Mouse (Mus musculus): ENCODE data around the gene Gm21732. TPM values are rescaled to one million over a fixed set of nuclear protein-coding genes. Genes with fewer than 3 reads are reported as not detected.
"Not testable (repeated sequence)": the region's sequence is repeated elsewhere in the genome, so short reads cannot be mapped to it uniquely, and the experiment has no call there.

The Gm21732 gene
- polyA plus RNA-seq (2015; fragmentation: Nextera tagmentation; extraction: Ambion mirVana): not detected in 2 replicates

- not testable (repeated sequence) for H3K4me1 ChIP-seq; H3K27me3 ChIP-seq; H3K36me3 ChIP-seq; H3K9me3 ChIP-seq; H3K27ac ChIP-seq; H3K4me3 ChIP-seq; H3K4me2 ChIP-seq; H3K9ac ChIP-seq; ATAC-seq (ENCODE audit: borderline replicate concordance, extremely low read depth, low FRiP score, low TSS enrichment)
- WGBS: no CpG with 5 or more reads among the region's 2 CpGs
Observed at GRCm38 (mm10) chrY:38575591-38575990, at the start of gene Gm21732. Gm21732 (minus strand) TSS chrY:38575691.

Other genes starting within 250 kb of the Gm21732 start
- not detected in 2 replicates for gene Gm20897, start 73.5 kb downstream of the Gm21732 start, polyA plus RNA-seq (2015; fragmentation: Nextera tagmentation; extraction: Ambion mirVana)